Mouse (Mus musculus) layer of hippocampus, postnatal 36 days (tissue): Measurements from ENCODE around the gene Dock10. TPM values are rescaled to one million over a fixed set of nuclear protein-coding genes. Genes with fewer than 3 reads are reported as not detected.

Source experiments
- DNase-seq, 2 experiments: peaks; one replicate each; pipeline ENCODE4 v3.0.0; 2022
- total RNA-seq, 2 experiments: library from RNA; stranded (reverse); gene quantifications; 2 replicates each; pipeline ENCODE4 v1.2.3; 2021

Gene Dock10
- total RNA-seq, 2 experiments from 2014 or later = 86.0 to 111 TPM

DNA sequence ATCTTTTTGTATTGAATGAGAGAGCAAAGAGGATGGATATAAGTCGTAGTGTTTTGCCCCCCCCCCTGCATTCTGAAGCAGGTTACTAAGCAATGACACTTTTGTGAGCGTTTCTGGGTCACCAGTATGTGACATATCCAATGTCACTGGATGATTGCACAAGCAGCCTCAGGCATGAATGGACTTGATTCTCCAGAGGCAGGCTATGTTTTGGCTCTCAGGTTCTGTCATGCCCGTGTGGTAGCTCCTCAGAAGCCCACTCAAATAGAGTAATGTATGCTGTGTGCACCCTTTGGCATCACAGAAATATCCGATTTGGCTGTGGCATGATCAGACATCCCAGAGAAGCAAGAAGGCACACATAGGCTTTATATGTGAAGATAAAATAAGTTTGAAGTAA is 150.8 kb downstream of the Dock10 start:
- no peak for DNase-seq

GRCm38 (mm10) chr1:80606131-80606754 is 152.1 kb downstream of the Dock10 start:
- DNase-seq = peak in 1 of 2 experiments; percentile 34

DNA sequence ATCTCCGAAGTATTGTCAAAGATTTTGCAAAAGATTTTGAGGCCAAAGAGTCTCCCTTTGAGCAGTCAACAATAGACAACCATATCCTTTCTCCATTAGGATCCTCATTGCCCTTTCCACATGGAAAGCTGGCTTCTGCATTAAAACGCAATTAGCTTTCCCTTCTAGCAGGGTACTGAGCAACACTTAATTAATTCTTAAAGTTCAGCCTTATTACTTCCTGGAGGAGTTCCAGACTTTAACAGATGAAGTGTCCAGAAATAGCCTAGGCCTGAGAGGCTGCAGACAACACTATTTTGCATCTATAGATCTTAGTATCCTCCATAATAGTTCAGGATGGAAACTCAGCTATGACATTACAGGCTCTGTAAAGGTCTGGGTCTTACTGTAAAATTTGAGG is 154.0 kb downstream of the Dock10 start:
- no peak for DNase-seq

GRCm38 (mm10) chr1:80603081-80603480 is 155.2 kb downstream of the Dock10 start:
- no peak for DNase-seq

DNA sequence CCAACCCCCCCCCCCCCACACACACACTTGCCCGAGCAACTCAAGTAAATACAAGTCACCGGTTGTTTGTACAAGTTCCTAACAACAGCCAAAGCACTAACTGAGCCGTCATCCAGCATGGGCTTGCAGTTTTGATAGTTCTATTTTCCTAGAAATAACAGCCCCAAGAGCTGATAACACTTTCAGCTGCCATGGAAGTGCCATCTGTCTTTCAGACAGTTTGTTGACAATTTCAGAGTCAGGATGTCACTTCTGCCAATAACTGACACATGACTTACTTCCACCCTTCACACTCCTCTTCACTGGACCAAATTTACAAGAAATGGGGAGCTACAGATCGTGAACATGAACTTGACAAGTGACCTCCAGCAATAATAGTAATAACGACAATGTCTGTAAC is 175.0 kb downstream of the Dock10 start:
- no peak for DNase-seq

DNA sequence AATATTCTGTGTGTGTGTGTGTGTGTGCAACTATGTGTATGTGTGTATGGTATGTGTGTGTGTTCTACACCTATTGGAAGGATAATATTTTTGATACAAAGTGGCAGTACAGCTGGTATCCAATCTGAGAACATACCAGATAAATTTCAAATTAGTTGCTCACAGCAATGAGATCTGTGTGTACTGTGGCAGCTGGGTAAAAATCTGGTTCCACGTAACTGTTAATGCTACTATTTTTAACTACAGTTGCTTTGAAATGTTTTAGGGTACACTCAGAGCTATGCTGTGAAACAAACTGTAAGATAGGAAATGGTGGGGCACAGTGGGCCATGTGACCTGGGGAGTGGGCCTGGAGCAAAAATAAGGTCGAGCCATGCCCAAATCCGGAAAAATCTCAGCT is 176.1 kb downstream of the Dock10 start:
- DNase-seq = peak; percentile 44 to 46

GRCm38 (mm10) chr1:80576898-80577297 is 181.4 kb downstream of the Dock10 start:
- no peak for DNase-seq

GRCm38 (mm10) chr1:80556446-80556845 is 201.9 kb downstream of the Dock10 start:
- no peak for DNase-seq

DNA sequence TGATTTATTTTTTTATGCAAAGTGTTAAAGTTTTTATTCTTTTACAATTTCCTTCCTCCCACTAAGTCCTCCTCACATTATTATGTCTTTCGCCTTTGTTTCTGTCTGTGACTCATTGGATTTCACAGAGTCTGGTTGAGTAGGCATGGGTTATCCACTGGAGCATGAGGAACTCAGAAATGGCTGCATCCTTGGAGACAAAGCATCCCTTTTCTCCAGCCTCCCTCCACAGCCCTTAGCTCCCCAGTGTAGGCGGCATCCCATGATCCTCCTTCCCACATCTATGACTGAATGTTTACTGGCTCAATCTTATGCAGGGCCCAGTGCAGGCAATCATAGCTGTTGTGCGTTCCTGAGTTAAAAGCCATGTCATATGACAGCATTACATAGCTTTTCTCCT is 216.8 kb downstream of the Dock10 start:
- DNase-seq = no peak

- DNase-seq = no peak
These were observed 236.1 kb downstream of the Dock10 start for GRCm38 (mm10) chr1:80522197-80522596.

DNA sequence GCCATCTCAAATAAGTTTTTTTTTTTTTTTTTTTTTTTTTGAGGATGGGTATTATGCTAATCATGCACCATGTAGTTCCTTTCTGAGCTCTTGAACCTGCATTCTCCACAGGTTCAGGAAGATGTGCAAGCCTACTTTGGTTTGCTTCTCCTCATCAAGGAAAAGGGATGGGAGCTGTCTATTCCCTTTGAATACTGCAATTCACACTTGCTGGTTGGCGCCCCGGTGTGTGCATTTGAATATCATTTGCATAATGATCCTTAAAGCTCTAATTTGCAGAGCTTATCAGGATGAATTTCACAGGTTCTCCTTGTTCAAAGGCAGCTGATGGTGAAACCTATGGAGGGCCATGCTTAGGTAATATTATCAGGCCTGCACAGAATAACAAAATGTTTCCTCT is 237.9 kb downstream of the Dock10 start:
- DNase-seq = no peak

DNA sequence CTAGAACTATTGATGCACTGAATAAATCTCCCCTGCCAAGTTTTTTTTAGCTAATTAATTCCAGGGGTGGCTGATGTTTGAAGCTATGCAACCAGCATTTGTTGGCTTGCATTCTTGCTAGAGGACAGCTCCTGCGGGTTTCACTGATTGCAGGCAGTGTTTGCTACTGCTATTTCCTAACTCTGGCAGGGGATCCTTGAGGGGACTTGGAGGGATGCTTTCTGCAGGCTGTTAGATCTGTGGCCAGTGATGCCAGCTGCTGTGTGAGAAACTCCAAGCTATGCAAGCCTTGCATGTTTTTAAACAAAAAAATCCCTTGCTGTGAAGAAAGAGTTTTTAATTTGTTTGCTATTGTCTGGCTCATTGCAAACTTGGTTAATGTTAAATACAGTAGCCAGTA is 238.4 kb downstream of the Dock10 start:
- DNase-seq = no peak

GRCm38 (mm10) chr1:80515836-80516235 is 242.5 kb downstream of the Dock10 start:
- DNase-seq = no peak

- no peak for DNase-seq
These were observed 245.9 kb downstream of the Dock10 start for GRCm38 (mm10) chr1:80512210-80512948.

DNA sequence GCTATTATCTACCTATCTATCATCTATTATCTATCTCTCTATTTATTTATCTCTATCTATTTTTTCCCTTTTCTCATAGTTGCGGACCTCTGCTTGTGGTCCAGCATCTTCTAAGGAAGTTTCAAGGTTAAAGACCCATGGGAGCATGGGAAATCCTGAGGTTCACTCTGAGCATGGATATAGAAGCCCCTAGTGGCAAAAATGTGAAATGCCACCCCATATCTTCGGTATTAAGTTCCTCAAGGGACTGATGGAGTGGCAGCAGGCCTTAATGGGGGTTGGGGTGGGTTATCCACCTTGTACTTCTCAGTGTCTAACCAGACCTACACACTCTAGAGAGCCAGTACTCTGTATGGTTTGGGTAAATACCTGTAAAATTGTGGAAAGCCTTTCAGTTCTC is 253.6 kb downstream of the Dock10 start:
- DNase-seq = no peak

GRCm38 (mm10) chr1:80504081-80504480 is 254.2 kb downstream of the Dock10 start:
- no peak for DNase-seq

- DNase-seq = no peak
These were observed 255.7 kb downstream of the Dock10 start for GRCm38 (mm10) chr1:80502456-80503165.

- no peak for DNase-seq
These were observed 259.1 kb downstream of the Dock10 start for GRCm38 (mm10) chr1:80499264-80499663.

DNA sequence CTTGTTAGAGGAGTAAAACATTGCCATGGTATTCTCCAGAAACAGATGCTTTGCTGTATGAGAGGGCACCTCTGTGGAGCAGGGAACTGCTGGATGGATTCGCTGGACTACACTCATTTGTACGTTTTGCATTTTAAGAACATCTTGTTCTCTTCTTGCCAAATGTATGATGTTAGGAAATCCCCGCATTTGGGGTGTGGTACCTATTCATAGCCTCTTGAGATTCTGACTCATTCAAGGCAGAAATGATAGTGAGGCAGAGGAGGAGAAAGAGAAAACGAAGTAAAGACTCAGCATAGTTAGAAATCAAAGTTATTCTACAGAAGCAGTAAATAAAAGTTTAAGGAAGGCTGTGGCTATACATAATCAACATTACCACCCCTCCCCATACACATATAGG is 262.0 kb downstream of the Dock10 start:
- no peak for DNase-seq

DNA sequence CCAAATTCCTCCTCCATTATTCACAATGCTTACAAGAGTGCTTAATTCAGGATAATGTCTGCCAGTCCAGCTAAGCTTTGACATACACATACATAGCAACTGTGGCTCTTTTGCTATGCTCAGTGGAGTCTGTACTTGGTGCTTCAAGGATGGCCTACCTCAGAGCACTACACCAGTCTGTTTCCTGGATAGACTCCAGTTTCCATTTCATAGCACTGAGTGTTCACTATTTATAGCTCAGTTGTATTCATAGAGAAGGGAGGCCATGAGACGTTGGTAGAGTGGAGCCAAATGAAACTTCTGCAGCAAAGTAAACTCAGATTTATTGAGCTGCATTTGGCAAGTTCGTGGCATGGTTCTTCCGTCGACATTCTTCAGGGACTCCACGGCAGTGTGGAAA is 274.9 kb downstream of the Dock10 start:
- DNase-seq = no peak

DNA sequence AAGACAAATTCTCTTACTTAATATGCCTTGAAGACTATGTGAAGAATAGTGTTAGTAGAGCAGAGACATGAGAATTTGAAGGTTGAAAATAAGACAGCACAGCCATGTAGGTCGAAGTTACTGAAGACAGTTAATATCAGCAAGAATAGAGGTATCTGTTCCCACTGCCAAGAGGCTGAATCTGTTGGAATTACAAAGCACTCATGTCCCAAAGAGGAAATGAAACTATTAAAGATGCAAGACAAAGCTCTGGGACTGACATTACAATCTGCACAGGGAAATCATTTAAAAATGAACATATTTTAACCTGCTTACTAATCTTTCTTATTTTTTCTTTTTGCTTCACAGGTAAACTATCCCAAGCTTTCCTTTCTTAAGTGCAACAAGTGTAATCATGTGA is 283.4 kb downstream of the Dock10 start:
- no peak for DNase-seq

GRCm38 (mm10) chr1:80472395-80472794 is 285.9 kb downstream of the Dock10 start:
- no peak for DNase-seq

DNA sequence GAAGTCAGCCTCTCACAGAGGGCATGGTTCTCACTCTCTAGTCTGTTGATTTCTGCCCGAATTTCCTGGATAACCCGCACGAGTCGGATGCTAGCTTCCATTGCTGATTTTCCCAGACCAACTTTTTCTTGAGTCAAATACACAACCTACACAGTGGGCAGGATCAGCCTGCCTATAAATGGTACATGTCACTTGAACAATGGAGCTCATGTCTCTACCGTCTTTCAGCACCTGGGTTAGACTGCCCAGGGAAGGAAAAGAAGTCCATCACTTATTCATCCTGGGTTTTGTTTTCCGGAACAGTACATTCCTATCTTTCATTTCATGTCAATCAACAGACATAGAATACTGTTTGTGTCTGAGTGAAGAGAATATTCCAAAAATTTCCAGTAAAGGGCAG is 297.0 kb downstream of the Dock10 start, which contains the start of gene Gm45261:
Gene Gm45261, minus strand, starts transcription at position 101 of the 400 bp plus-strand sequence.
- DNase-seq = no peak

- DNase-seq = no peak
These were observed 298.4 kb downstream of the Dock10 start for GRCm38 (mm10) chr1:80459923-80460322.
